Mouse (Mus musculus) testis, postnatal 14 days (tissue): ENCODE results near the gene Plpp3.
A peak's percentile ranks its signal among the peaks of the same experiment; 100 is the strongest.
"Not testable (repeated sequence)": the region's sequence is repeated elsewhere in the genome, so short reads cannot be mapped to it uniquely, and the experiment has no call there.

ENCODE experiments used
- DNase-seq: peaks from one replicate; pipeline ENCODE4 v3.0.0; 2021; ENCODE audit warnings: low spot score

The Plpp3 gene

DNA sequence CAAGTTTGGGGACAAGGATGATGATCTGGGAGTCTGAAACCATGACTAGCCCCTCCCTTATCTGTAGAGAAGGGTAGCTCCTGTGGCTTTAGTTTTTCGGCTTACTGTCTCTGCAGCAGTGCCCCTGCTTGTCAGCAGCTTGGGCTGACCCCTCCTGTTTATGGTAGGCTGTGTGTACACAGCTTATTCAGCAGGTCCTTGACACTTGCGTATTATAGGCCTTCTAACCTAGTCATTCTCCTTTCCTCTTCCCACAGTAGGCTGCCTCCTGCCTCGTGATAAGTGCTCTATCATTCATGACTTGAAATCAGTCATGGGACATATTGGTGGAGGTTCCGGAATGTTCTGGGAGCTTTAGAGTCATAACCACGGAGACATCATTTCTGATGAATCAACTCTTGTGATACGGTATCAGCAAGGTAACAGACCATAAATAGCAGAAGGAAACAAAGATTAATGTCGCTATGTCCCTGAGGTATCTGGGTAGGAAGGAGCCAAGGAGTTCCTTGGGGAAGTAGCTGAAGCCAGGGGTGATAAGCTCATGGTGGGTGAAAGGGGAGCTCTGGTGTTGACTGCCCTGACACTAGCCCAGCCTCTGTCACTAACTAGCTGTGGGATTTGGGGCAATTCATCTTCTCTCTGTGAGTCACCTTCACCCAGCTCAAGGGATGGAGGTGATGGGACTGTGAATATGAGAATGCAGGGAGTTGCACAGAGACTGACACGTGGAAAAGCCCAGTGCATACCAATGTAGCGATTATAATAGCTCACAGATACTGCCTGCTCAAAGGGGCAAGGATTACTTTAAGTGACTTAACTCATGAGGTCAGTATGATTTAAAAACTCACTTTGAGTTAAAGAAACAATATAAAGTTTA is 104.0 kb downstream of the Plpp3 start:
- no peak for DNase-seq

DNA sequence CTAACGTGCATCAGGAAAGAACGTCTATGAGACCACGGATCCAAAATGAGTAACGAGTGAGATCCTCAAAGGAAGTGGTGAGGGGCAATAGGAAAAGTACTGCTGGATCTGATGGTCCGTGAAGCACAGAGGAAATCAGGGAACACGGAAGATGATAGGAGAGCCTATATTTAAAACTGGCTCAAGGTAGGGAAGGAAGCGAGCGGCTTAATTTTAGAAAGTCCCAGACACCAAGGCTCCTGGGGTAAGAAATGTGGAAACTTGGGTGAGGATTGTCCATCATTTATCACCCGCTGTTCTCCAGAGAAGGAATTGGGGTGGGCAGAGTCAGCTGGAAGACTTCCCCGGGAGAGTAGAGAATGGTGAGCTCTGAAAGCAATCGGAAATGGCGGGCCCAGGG is 105.2 kb downstream of the Plpp3 start:
- DNase-seq = no peak

GRCm38 (mm10) chr4:105263600-105263999 is 106.5 kb downstream of the Plpp3 start:
- DNase-seq = no peak

DNA sequence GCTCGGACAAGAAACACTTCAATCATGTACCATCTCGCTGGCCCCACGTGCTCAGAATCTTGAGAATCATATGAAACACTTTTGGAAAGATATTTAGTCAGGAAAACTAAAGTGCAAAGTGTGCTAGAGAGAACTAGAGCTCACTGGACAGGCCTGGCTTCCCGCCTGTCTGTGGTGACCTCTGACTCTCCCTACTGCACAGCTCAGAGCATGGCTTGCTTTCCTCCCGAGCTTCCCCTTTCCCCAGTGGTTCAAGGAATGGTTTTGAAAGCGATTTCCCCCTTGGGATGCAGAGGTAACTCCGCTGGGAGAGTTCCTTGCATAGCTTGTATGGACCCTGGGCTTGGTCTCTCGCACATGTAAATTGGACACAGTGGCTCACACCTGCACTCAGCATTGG is 107.9 kb downstream of the Plpp3 start:
- no peak for DNase-seq

GRCm38 (mm10) chr4:105265678-105266077 is 108.5 kb downstream of the Plpp3 start:
- DNase-seq = no peak

DNA sequence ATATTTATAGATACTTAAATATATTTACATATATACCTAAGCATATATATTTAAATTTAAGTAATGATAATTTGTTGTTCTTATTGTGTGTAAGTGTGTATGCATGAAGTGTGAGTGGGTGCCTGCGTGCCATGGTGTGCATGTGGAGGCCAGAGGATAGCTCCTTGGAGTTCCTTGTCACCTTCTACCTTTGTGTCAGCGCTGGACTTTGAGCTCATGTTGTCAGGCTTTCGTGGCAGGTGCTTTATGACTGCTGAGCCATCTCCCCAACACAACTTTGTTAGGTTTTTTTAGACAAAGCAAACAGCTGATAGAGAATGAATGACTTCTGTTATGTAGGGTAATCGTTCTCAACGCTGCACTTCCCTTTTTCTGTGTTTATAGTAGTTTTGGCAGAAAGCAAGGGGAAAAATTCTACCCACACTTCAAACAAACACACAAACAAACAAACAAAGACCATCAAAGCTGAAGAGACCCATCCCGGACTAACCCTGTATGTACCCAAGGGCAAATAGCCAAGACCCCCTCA is 111.1 kb downstream of the Plpp3 start:
- DNase-seq = no peak

GRCm38 (mm10) chr4:105269398-105269797 is 112.3 kb downstream of the Plpp3 start:
- not testable (repeated sequence) for DNase-seq

- no peak for DNase-seq
Observed at GRCm38 (mm10) chr4:105271166-105271565, 114.0 kb downstream of the Plpp3 start.

GRCm38 (mm10) chr4:105273034-105273433 is 115.9 kb downstream of the Plpp3 start:
- DNase-seq = no peak

DNA sequence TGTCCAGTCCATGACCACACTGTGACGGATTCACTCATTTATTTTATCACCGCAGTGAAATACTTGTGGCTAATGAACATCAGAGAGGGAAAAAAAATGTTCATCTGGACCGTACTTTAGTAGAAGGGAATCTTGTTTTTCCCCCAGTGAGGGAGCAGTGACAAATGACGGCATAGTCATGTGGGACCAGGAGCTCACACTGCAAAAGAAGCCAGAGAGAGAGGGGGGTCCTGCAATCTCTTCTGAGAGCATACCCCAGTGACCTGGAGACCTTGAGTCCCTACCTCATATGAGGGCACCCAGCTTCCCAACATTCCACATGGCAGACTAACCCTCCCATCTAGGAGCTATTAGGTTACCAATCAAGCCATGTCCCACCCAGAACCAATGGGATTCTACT is 116.3 kb downstream of the Plpp3 start:
- no peak for DNase-seq

- no peak for DNase-seq
Observed at GRCm38 (mm10) chr4:105275616-105276015, 118.5 kb downstream of the Plpp3 start.

DNA sequence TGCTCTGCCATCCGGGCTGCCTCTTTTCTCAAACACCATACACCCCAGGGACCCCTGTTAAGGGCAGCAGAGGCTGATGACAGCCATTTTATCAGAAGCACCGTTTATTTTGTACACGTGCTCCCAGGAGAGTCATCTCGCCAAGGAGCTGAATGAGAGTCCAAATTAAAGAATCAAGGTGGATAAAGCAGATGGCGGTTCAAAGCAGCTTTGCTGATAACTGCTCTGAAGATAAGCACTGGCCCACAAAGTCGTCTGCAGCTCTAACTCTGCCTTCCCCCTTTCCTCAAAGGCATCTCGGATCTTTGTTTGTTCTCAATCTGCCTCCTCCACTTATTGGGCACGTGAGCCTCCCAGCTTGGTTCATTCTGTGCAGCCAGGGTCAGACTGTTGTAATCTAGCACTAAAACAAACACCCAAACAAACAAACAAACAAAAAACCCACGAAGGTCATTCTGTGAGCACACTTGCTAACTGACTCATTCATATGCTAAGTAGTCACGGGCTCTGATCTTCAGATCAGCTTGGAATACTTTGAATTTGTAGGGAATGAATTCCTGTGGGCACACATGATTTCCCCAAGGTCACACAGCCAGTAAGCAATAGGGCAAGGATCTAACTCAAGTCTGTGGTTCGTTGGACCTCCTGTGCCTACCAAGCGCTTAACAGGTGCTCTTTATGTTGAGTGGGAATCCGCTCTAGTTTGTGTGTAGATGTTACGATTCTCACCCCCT is 119.1 kb downstream of the Plpp3 start:
- no peak for DNase-seq

GRCm38 (mm10) chr4:105278161-105278560 is 121.0 kb downstream of the Plpp3 start:
- no peak for DNase-seq

- DNase-seq = peak; percentile 16
Observed at GRCm38 (mm10) chr4:105278571-105279410, 121.6 kb downstream of the Plpp3 start.

DNA sequence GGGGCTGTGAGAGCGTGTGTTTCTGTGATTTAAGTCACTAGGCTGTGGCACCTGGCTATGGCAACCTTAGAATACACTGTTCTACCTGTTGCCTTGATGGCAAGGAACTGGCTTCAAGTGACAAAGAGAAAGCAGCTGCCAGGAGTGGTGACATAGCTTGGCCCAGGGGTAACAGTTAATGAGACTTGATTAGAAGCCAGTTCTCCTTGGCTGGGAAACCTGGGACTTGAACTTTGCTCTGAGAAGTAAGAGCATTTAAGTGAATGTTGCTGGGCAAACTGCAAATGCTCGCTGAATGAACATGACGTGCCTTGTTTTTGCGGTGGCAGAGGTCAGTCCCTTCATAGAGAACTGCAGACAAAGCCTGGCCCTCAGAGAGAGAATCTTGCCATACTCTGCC is 122.7 kb downstream of the Plpp3 start:
- DNase-seq = no peak

- no peak for DNase-seq
Observed at GRCm38 (mm10) chr4:105281751-105282231, 124.6 kb downstream of the Plpp3 start.
